Mouse (Mus musculus): ENCODE data around the gene Gmnc.

DNA sequence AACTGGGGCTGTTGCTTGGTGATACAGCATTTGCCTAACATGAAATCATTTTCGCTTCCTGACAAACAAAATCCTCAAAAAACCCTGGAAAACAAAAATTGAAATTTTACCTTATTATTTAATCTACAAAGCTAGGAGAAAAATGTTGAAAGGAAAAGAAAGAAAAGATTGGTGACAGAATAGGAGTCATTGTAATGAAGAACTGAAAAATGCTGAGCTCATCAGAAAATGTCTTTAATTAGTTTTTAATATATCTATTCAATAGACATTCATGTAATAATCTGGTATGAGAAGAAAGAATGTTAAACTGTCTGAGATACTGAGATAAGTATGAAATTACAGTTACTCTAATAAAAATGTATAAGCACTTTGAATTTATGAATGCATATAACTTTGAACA lies 3.3 kb downstream of the Gmnc start:
- no peak for TF ChIP-seq E2F4 (IDR thresholded peaks at IDR 0.05; ENCODE audit: insufficient read depth)
- no peak for TF ChIP-seq MAX (IDR thresholded peaks at IDR 0.05; ENCODE audit: low read depth)
- no peak for TF ChIP-seq POLR2A (IDR thresholded peaks at IDR 0.05; ENCODE audit: insufficient read length, low read depth)
- no peak for TF ChIP-seq USF1 (IDR thresholded peaks at IDR 0.05; ENCODE audit: low read depth)
- no peak for TF ChIP-seq MYOG (IDR thresholded peaks at IDR 0.05; ENCODE audit: control insufficient read depth in 1 of 3, insufficient read depth in 1 of 3, insufficient read length in 2 of 3, low read depth in 2 of 3)
- no peak for TF ChIP-seq MYOD1 (IDR thresholded peaks at IDR 0.05; ENCODE audit: control insufficient read depth in 1 of 3, insufficient read length in 2 of 3, low read depth in 2 of 3)

Data from myocyte (in vitro differentiated cells).